Mouse (Mus musculus) forebrain, embryonic 12.5 days (tissue): ENCODE data around the gene Ppm1f. TPM values are rescaled to one million over a fixed set of nuclear protein-coding genes. Genes with fewer than 3 reads are reported as not detected.

Source experiments
- ATAC-seq: fragments of 200-750 bp; cut with Nextera tagmentation; 2 replicates; pipeline ENCODE4 v1.8.0; 2017; ENCODE audit warnings: moderate TSS enrichment; ENCODE audit not compliant: low FRiP score
- H3K27ac ChIP-seq: fragments of 300-500 bp; sonication (generic); 2 replicates; pipeline ENCODE4 v1.5.1; 2016; ENCODE audit warnings: mild to moderate bottlenecking
- H3K27me3 ChIP-seq: fragments of 300-500 bp; sonication (generic); 2 replicates; pipeline ENCODE4 v1.6.1; 2016; ENCODE audit warnings: mild to moderate bottlenecking
- H3K36me3 ChIP-seq: fragments of 300-500 bp; sonication (generic); replicated peaks from 2 replicates; pipeline ENCODE4 v1.6.1; 2016; ENCODE audit warnings: mild to moderate bottlenecking
- H3K4me1 ChIP-seq: fragments of 300-500 bp; sonication (generic); 2 replicates; pipeline ENCODE4 v1.6.1; 2016
- H3K4me2 ChIP-seq: fragments of 300-500 bp; sonication (generic); 2 replicates; pipeline ENCODE4 v1.6.1; 2016; ENCODE audit warnings: mild to moderate bottlenecking, moderate library complexity
- H3K4me3 ChIP-seq: fragments of 300-500 bp; sonication (generic); replicated peaks from 2 replicates; pipeline ENCODE4 v1.5.1; 2016; ENCODE audit warnings: mild to moderate bottlenecking
- H3K9ac ChIP-seq: fragments of 300-500 bp; sonication (generic); 2 replicates; pipeline ENCODE4 v1.6.1; 2016; ENCODE audit warnings: mild to moderate bottlenecking
- H3K9me3 ChIP-seq: fragments of 300-500 bp; sonication (generic); 2 replicates; pipeline ENCODE4 v1.6.1; 2016
- WGBS: fragments of 180-500 bp; shearing (Covaris S2); methylation state at CpG from one replicate; pipeline ENCODE4 v1.1.7; 2016; 5-methylcytosine and 5-hydroxymethylcytosine counted together
- polyA plus RNA-seq: library from polyadenylated mRNA; unstranded; fragments of >200 nt; fragmentation: Nextera tagmentation; extraction: Ambion mirVana; gene quantifications from 2 replicates; pipeline ENCODE4 v1.2.1, GENCODE M21; 2016

The Ppm1f gene
- polyA plus RNA-seq, 1 experiment from 2014 or later, result 30.6 TPM

DNA sequence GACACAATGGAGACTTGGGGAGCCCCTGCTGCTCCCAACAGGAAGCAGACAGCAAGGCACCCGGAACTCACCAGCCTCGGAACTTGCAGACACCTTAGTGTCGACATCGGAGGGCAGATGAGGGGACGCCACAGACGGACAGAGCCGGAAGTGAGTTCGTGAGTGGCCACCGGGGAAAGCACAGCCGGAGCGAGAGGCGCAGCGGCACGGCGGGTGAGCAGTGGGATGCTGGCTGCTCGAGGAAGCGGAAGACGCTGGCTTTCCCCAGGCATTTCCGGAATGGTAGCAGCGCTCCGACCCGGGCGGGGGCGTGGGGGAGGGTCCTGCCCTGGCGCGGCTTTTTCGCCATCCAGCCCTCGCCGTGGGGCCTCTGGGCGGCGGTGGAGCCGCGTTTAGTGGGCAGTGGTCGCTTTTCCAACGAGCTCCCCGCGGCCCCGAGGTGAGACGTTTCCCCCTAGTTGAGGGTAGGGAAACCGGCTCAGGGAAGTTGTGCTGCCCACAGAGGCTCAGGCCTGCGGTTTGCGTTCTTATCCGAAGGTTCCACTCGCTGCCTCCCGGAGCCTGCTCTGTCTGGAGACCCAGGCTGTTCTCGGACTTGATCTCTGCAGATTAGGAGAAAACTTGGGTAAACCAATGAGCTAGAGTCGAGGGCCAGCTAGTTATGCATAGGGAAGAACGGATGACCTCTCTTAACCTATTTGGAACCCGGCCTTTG is 25.5 kb upstream of the Ppm1f start, which contains the start of the genes Top3b and Vpreb1:
TSS of gene Top3b (plus strand) at position 120 of the 715 bp plus-strand sequence.
TSS of gene Vpreb1 (minus strand) at position 227 of the 715 bp plus-strand sequence.
- Histone ChIP-seq H3K4me2 (peak within 1 kb of the TSS; percentile 68), H3K4me1 (peaks cover 9% of the 10 kb centered on the region), H3K9ac (peak within 1 kb of the TSS; percentile 86), H3K4me3 (peak within 1 kb of the TSS; percentile 77), H3K27me3 (no peaks in the 10 kb centered on the region), H3K36me3 (peaks cover 5% of the 10 kb centered on the region), H3K9me3 (peaks cover under 1% of the 10 kb centered on the region; the same call in 1 of the 2 replicates), H3K27ac (peak within 1 kb of the TSS; percentile 95)
- under 1% methylated on average over 49 of the region's 49 CpGs for WGBS
- peak; percentile 96 for ATAC-seq

DNA sequence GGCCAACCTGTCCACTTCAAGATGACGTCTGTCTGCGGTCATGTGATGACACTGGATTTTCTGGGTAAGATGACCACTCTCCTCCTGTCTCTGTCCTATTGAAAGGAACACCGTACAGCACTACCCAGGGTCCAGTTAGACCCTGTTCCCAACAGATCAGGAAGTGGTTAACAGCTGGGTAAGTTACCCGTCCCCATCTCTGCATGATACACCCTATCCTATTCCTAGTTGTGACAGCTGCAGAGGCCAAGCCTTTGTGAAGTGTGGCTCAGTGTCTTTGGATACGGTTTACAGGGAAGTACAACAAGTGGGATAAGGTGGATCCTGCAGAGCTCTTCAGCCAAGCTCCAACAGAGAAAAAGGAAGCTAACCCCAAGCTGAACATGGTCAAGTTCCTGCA is 17.2 kb upstream of the Ppm1f start:
- Histone ChIP-seq H3K9ac (no peak overlapping the region), H3K36me3 (peaks cover 84% of the 10 kb centered on the region), H3K27me3 (no peaks in the 10 kb centered on the region), H3K4me2 (no peak overlapping the region), H3K4me3 (no peak overlapping the region), H3K9me3 (peaks cover 10% of the 10 kb centered on the region), H3K27ac (no peak overlapping the region), H3K4me1 (no peaks in the 10 kb centered on the region)
- no peak for ATAC-seq
- 88% methylated on average over 5 of the region's 5 CpGs for WGBS

DNA sequence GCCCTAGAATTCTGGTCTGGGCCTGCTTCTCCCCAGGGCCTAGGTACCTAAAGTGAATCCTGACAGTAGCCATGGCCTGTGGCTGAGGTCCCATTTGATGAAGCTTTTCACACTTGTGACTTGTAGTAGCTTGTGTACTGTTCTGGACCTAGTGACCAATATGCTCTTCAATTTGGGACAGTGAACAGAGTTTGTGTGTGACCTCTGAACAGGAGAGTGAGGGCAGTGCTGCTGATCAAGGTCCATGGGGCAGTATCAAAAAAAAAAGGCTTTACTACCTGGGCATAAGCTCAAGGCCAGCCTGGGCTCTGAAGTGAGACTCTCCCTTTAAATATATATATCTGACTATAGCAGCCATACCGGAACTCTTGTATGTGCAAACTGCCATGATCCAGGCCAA is 7.9 kb upstream of the Ppm1f start:
- ATAC-seq, result no peak
- H3K4me2 ChIP-seq, result no peak overlapping the region
- H3K27me3 ChIP-seq, result no peaks in the 10 kb centered on the region
- H3K4me1 ChIP-seq, result no peaks in the 10 kb centered on the region
- peaks cover 100% of the 10 kb centered on the region for H3K36me3 ChIP-seq
- no peak overlapping the region for H3K4me3 ChIP-seq
- no peak overlapping the region for H3K27ac ChIP-seq
- no peaks in the 10 kb centered on the region for H3K9me3 ChIP-seq
- 100% methylated on average over 1 of the region's 1 CpGs for WGBS
- H3K9ac ChIP-seq, result no peak overlapping the region

DNA sequence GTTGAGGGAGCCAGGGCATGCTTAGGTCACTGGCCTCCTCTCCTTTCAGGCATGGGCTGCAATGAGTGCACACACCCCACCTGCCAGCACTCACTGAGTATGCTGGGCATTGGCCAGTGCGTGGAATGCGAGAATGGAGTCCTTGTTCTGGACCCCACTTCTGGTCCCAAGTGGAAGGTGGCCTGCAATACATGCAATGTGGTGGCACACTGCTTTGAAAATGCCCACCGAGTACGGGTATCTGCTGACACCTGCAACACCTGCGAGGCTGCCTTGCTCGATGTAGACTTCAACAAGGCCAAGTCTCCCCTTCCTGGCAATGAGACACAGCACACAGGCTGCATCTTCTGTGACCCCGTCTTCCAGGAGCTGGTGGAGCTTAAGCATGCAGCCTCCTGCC is 3.9 kb upstream of the Ppm1f start:
- Histone ChIP-seq H3K4me1 (peaks cover 10% of the 10 kb centered on the region), H3K9ac (no peak overlapping the region), H3K4me2 (no peak overlapping the region), H3K27ac (no peak overlapping the region), H3K27me3 (no peaks in the 10 kb centered on the region), H3K4me3 (no peak overlapping the region), H3K9me3 (no peaks in the 10 kb centered on the region), H3K36me3 (peaks cover 72% of the 10 kb centered on the region)
- ATAC-seq, result no peak
- WGBS, result 96% methylated on average over 7 of the region's 7 CpGs

DNA sequence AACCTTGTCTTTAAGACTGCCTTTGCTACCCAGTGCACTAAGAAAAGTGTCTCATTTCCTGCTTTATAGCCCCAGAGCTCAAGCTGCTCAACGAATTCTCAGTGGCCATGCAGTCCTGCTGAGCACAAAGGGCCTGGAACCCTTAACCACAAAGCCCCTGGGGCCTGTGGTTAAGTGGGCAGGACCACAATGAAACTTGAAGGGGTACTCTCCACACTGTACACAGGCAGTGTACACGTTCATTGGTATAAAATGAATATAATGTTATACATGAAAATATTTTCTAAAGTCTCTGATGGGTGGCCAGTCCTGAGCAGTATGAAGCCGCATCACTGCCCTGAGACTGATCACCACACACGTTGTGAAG is 271 bp upstream of the Ppm1f start:
- WGBS, result 24% methylated on average over 4 of the region's 4 CpGs
- Histone ChIP-seq H3K9ac (no peak overlapping the region), H3K36me3 (peaks cover 36% of the 10 kb centered on the region), H3K27me3 (no peaks in the 10 kb centered on the region), H3K4me2 (peak overlapping the region; percentile 84; the same call in 1 of the 2 replicates), H3K9me3 (no peaks in the 10 kb centered on the region), H3K4me1 (peaks cover 18% of the 10 kb centered on the region), H3K4me3 (0 out of 2 replicates have a peak overlapping the region, but pooled peaks have one; percentile 59), H3K27ac (peak overlapping the region; percentile 38; the same call in 1 of the 2 replicates)
- ATAC-seq, result no peak

DNA sequence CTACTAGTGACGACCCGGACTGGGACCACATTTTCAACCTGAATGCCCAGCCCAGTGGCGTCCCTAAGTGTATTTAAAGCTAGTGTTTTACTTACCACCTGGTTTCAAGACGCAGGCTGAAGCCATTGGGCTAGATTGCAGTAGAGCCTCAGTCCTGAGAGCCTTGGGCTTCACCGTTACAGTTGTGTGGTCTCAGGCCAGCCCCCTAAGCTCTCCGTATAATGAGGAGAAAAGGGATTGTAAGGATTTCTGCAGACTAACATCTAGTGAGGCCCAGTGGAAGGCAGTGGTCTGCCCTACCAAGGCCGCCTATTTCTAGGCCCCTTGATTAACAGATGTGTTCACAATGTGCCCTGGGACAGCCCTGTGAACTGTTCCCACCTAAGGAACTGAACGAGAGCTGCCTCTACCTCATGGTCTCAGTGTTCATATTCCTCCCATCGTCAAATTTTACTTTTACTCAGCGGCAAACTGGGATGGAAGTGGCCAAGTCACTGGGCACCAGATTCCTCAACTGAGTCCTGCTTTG is 851 bp downstream of the Ppm1f start:
- peak overlapping the region; percentile 72 for H3K9ac ChIP-seq
- WGBS, result 27% methylated on average over 10 of the region's 10 CpGs

DNA sequence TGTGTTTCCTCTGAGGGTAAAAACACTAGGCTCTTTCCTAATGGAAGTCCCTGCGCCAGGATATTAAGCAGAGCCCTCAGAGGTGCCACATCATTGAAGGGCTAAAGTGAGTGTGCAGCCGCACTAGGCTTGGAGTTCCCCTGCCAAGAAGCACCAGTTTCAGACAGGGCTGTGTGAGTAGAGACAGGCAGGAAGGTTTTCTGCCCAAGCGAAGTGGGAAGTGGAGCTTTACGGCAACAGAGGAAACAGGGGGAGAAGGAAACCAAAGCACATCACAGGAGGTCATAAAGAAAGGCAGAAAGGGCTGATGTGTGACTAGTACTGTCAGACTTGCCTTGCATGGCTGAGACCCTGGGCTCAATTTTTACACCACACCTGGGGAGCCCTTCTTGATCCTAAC is 6.1 kb downstream of the Ppm1f start:
- WGBS, result 87% methylated on average over 4 of the region's 4 CpGs
- Histone ChIP-seq H3K9ac (no peak overlapping the region), H3K9me3 (no peaks in the 10 kb centered on the region), H3K4me3 (no peak overlapping the region), H3K4me2 (no peak overlapping the region), H3K27ac (no peak overlapping the region), H3K27me3 (no peaks in the 10 kb centered on the region), H3K36me3 (peaks cover 31% of the 10 kb centered on the region), H3K4me1 (peaks cover 8% of the 10 kb centered on the region)
- no peak for ATAC-seq

More for the DNA sequence above, 851 bp downstream of the Ppm1f start:
- Histone ChIP-seq H3K36me3 (peaks cover 24% of the 10 kb centered on the region), H3K4me1 (peaks cover 18% of the 10 kb centered on the region), H3K4me2 (peak overlapping the region; percentile 84), H3K27ac (peak overlapping the region; percentile 37; the same call in 1 of the 2 replicates), H3K27me3 (no peaks in the 10 kb centered on the region), H3K9me3 (no peaks in the 10 kb centered on the region), H3K4me3 (peak overlapping the region; percentile 59)
- ATAC-seq, result no peak; the same call in none of the 2 replicates

DNA sequence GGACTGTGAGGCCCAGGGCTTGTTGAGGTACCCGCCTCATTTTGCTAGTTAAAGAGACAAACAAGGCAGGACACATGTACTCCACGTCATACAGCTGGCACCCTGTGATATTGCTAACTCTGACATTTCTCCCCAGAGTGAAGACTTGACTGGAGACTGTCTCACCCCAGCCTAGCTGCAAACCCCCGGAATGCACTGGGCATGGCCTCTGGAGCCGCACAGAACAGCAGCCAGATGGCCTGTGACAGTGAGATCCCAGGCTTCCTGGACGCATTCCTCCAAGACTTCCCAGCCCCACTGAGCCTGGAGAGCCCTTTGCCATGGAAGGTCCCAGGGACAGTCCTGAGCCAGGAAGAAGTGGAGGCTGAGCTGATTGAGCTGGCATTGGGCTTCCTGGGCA is 6.9 kb downstream of the Ppm1f start:
- Histone ChIP-seq H3K4me3 (no peak overlapping the region), H3K4me1 (no peaks in the 10 kb centered on the region), H3K36me3 (peaks cover 39% of the 10 kb centered on the region), H3K9me3 (no peaks in the 10 kb centered on the region), H3K27me3 (no peaks in the 10 kb centered on the region), H3K9ac (no peak overlapping the region), H3K27ac (no peak overlapping the region), H3K4me2 (no peak overlapping the region)
- no peak for ATAC-seq
- 86% methylated on average over 5 of the region's 5 CpGs for WGBS

DNA sequence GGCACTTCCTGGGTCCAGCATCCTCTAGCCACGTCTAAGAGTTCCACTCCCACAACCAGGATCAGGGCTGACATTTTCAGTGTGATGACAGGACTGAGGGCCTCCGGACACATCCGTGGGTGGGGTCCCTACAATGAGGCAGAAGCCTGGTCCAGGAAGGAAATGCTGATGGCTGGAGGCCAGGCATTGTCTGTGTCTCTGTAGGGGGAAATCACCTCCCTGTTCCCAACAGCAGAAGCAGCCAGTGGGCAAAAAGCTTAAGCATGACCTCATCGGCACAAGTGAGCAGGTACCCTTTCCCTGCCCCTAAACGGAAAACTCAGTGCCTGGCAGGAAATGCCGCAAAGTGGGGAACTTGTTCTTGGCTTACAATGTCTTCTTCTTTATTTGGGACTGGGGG is 11.5 kb downstream of the Ppm1f start:
- H3K36me3 ChIP-seq, result peaks cover 66% of the 10 kb centered on the region
- WGBS, result 81% methylated on average over 6 of the region's 6 CpGs
- H3K4me2 ChIP-seq, result no peak overlapping the region
- no peaks in the 10 kb centered on the region for H3K27me3 ChIP-seq
- no peak for ATAC-seq
- H3K9ac ChIP-seq, result no peak overlapping the region
- no peak overlapping the region for H3K4me3 ChIP-seq
- H3K9me3 ChIP-seq, result no peaks in the 10 kb centered on the region
- H3K4me1 ChIP-seq, result peaks cover 8% of the 10 kb centered on the region
- no peak overlapping the region for H3K27ac ChIP-seq

DNA sequence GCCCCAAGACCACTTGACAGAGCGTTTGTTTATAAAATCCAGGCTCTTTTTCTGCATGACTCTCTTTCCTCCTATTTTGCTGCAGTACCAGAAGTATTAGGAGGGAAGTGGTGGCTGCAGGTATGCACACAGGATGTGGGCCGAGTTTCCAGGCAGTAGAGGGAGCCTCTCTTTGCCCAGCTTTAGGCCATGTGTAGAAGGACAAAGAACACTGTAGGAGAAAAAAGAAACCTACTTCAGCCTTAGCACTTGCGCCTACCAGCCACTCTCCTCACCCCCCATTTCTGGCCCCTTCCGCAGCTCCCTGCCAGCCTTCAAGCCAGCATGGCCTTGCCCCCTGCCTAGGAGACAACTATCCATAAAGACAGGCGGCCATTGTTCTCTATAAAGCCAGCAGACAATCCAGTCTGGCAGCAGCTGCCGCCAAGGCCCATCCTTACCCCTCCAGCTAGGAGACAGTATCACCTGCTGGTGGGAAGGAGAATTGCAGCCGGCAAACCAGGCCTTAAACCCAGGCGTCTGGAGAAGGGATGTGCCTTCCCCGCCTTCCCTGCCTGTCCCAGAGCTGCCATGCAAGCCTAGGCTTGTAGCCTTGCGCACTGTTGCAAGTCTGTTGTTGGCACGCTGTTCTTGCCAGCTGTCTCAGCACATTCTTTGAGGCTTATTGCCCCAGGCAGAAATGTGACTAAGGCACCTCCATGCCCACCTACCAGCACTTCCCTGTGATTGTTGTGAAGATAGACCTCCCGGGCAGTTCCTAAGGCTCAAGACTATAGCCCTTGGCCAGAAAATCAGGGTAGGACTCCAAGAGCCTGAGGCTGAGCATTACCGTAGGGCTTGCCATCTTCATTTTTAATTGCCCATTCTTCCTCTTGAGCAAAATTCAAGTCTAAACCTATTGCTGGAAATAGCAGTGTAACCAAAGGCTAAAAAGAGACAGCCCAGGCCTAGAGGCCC is 15.7 kb downstream of the Ppm1f start:
- ATAC-seq, result peak; percentile 94
- H3K4me3 ChIP-seq, result no peak overlapping the region
- H3K36me3 ChIP-seq, result peaks cover 64% of the 10 kb centered on the region
- no peaks in the 10 kb centered on the region for H3K9me3 ChIP-seq
- WGBS, result 38% methylated on average over 13 of the region's 13 CpGs
- H3K4me2 ChIP-seq, result no peak overlapping the region; the same call in 1 of the 2 replicates
- H3K27ac ChIP-seq, result peak overlapping the region; percentile 82
- peaks cover 8% of the 10 kb centered on the region for H3K4me1 ChIP-seq
- 0 out of 2 replicates have a peak overlapping the region, but pooled peaks have one; percentile 25 for H3K9ac ChIP-seq
- no peaks in the 10 kb centered on the region for H3K27me3 ChIP-seq

DNA sequence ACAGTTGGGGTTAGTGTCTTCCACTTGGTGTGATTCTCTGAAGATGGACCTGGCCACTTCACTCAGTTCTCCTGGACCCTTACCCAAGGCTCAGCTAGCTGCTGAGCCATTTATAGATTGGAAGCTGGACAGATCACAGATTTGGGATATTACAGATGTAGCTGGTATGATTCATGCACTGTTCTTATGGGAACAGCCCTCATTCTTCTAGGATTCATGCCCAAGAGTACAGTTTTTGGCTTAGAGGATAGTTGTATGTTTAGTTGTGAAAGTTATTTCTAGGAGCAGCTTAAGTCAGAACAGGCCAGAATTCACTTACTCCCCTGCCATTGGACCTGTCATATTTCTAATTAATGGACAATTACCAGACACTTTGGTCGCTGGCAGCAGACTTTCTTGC is 17.2 kb downstream of the Ppm1f start:
- H3K9ac ChIP-seq, result no peak overlapping the region
- H3K4me1 ChIP-seq, result peaks cover 8% of the 10 kb centered on the region
- no peak overlapping the region for H3K4me3 ChIP-seq
- H3K9me3 ChIP-seq, result no peaks in the 10 kb centered on the region
- no peak for ATAC-seq
- H3K4me2 ChIP-seq, result no peak overlapping the region
- H3K27me3 ChIP-seq, result no peaks in the 10 kb centered on the region
- peaks cover 67% of the 10 kb centered on the region for H3K36me3 ChIP-seq
- 91% methylated on average over 1 of the region's 1 CpGs for WGBS
- H3K27ac ChIP-seq, result no peak overlapping the region
